Mouse (Mus musculus) testis, adult 2 months (tissue): Measurements from ENCODE around the gene Plppr4. TPM values are rescaled to one million over a fixed set of nuclear protein-coding genes. Genes with fewer than 3 reads are reported as not detected.

Source experiments
- H3K27ac ChIP-seq: fragments of 200-500 bp; 2 replicates; pipeline ENCODE4 v1.5.1; 2012; ENCODE audit warnings: low read depth, low read length; ENCODE audit not compliant: control insufficient read depth, insufficient read depth
- H3K27me3 ChIP-seq: fragments of 200-500 bp; 2 replicates; pipeline ENCODE4 v1.6.1; 2012; ENCODE audit warnings: mild to moderate bottlenecking, low read length, moderate library complexity; ENCODE audit not compliant: control insufficient read depth, insufficient read depth
- H3K36me3 ChIP-seq: fragments of 200-500 bp; 2 replicates; pipeline ENCODE4 v1.6.1; 2012; ENCODE audit warnings: mild to moderate bottlenecking, low read length; ENCODE audit not compliant: control insufficient read depth, insufficient read depth
- H3K4me1 ChIP-seq: fragments of 200-500 bp; 2 replicates; pipeline ENCODE4 v1.6.1; 2012; ENCODE audit warnings: low read length; ENCODE audit not compliant: control insufficient read depth, insufficient read depth
- H3K4me3 ChIP-seq: fragments of 200-500 bp; 2 replicates; pipeline ENCODE4 v1.5.1; 2012; ENCODE audit warnings: low read depth, mild to moderate bottlenecking, low read length, moderate library complexity, mixed read lengths; ENCODE audit not compliant: control insufficient read depth
- CTCF ChIP-seq: fragments of 200-500 bp; IDR thresholded peaks from 2 replicates; pipeline ENCODE4 v1.5.1; 2012; ENCODE audit warnings: low read depth, mild to moderate bottlenecking, inconsistent platforms, low read length, moderate library complexity; ENCODE audit not compliant: control insufficient read depth, insufficient read depth, insufficient replicate concordance
- POLR2A ChIP-seq: fragments of 200-500 bp; IDR thresholded peaks from 2 replicates; pipeline ENCODE4 v1.6.1; 2012; ENCODE audit warnings: low read depth, mild to moderate bottlenecking, inconsistent platforms, low read length, moderate library complexity; ENCODE audit not compliant: control insufficient read depth
- polyA plus RNA-seq: library from polyadenylated mRNA; depleted of rRNA; stranded (reverse); fragments of >200 nt; gene quantifications from 2 replicates; pipeline ENCODE4 v1.2.3, GENCODE M21; 2012

Gene Plppr4
- polyA plus RNA-seq, 1 experiment = 2.0 TPM

- TF ChIP-seq CTCF (no peak), POLR2A (no peak)
- Histone ChIP-seq H3K4me3 (no peak overlapping the region), H3K27me3 (no peaks in the 10 kb centered on the region), H3K4me1 (no peaks in the 10 kb centered on the region), H3K36me3 (no peaks in the 10 kb centered on the region), H3K27ac (no peak overlapping the region)
Observed at GRCm38 (mm10) chr3:117353940-117354339, 6.7 kb downstream of the Plppr4 start.

GRCm38 (mm10) chr3:117346351-117346750, 14.3 kb downstream of the Plppr4 start:
- Histone ChIP-seq H3K27me3 (no peaks in the 10 kb centered on the region), H3K36me3 (no peaks in the 10 kb centered on the region), H3K4me3 (no peak overlapping the region), H3K4me1 (no peaks in the 10 kb centered on the region), H3K27ac (no peak overlapping the region)
- TF ChIP-seq POLR2A = no peak

DNA sequence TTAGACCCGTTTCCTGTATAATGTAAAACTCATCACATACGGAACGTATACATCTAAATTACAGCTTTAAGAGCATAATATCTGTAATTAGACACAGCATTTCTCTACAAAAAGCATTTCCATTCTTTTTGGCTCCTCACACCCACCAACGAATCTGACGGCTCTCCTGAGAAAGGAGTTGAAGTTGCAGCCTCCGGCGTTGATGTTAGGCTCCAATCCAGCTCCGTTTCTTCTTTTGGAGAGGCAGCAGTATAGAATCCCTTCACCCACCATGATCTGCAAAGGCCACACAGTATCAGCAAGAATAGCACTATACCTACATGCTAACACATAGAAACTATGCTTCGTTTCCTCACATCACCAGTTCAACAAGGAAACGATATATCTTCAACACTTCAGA, 29.2 kb downstream of the Plppr4 start:
- Histone ChIP-seq H3K4me3 (no peak overlapping the region), H3K4me1 (no peaks in the 10 kb centered on the region), H3K27me3 (no peaks in the 10 kb centered on the region), H3K27ac (no peak overlapping the region), H3K36me3 (no peaks in the 10 kb centered on the region)
- TF ChIP-seq CTCF (no peak), POLR2A (no peak)

DNA sequence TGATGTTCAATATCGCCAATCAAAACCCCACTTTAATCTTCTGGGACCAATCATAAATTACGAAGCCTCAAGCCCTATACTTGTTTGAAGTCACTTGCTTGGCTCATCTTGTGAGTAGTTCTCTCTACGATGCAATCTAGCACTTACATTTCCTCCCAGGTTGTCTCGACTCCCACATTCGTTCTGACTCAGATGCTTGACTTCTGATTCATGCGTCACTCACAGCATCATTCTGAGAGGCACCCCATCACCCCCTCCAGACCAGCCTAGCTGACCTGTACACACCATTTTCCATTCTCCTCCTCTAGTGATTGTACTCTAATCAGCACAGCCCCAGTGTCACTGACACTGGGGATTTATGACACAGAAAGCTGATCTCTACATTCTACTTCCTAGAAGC, 31.2 kb downstream of the Plppr4 start:
- no peak overlapping the region for H3K4me3 ChIP-seq
- H3K27me3 ChIP-seq = no peaks in the 10 kb centered on the region
- H3K4me1 ChIP-seq = no peaks in the 10 kb centered on the region
- H3K36me3 ChIP-seq = no peaks in the 10 kb centered on the region
- TF ChIP-seq POLR2A (no peak), CTCF (no peak)
- no peak overlapping the region for H3K27ac ChIP-seq

DNA sequence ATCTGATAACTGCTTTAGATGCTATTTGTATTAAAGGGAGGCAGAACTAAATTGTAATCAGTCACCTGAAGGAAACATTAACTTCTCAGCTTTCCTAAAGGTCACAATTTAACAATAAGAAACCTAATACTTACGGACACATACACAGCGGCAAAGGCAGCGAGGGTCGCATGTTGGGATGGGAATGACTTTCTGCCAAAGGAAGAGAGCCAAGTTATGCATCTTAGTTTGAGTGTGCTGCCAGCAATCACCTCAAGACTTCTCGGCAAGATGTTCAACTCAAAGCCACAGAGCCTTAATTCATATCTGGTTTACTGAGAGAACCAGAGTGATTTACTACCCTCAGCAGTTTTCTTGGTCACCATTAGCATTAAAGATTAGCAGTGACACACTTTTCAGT, 34.1 kb downstream of the Plppr4 start:
- Histone ChIP-seq H3K4me3 (no peak overlapping the region), H3K36me3 (no peaks in the 10 kb centered on the region), H3K27ac (no peak overlapping the region), H3K27me3 (no peaks in the 10 kb centered on the region), H3K4me1 (peaks cover 5% of the 10 kb centered on the region)
- TF ChIP-seq POLR2A (no peak), CTCF (no peak)

- no peak overlapping the region for H3K4me3 ChIP-seq
- H3K4me1 ChIP-seq = peaks cover 5% of the 10 kb centered on the region
- H3K27me3 ChIP-seq = no peaks in the 10 kb centered on the region
- H3K36me3 ChIP-seq = no peaks in the 10 kb centered on the region
- TF ChIP-seq CTCF (no peak), POLR2A (no peak)
- H3K27ac ChIP-seq = no peak overlapping the region
Observed at GRCm38 (mm10) chr3:117319671-117320070, 41.0 kb downstream of the Plppr4 start.

DNA sequence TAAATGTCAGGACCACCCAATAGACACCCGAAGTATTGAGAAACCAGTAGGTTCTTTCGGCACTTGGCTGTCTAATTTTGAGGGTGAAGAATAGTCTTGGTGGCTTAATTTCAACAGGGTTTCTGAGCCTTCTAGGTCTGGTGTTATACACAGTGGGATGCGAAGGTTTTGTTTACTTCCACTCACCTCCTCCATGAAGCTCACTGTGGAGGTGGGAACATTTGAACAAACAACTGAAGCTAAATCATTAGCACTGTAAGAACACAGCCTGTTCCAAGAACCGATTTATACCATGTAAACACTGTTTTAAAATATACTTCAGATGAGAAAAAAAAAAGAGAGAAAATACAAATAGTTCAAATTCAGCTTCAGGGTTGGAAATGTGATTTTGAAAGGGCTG, 47.3 kb downstream of the Plppr4 start:
- no peak overlapping the region for H3K4me3 ChIP-seq
- TF ChIP-seq CTCF (no peak), POLR2A (no peak)
- no peak overlapping the region for H3K27ac ChIP-seq
- H3K36me3 ChIP-seq = no peaks in the 10 kb centered on the region
- no peaks in the 10 kb centered on the region for H3K27me3 ChIP-seq
- H3K4me1 ChIP-seq = no peaks in the 10 kb centered on the region

DNA sequence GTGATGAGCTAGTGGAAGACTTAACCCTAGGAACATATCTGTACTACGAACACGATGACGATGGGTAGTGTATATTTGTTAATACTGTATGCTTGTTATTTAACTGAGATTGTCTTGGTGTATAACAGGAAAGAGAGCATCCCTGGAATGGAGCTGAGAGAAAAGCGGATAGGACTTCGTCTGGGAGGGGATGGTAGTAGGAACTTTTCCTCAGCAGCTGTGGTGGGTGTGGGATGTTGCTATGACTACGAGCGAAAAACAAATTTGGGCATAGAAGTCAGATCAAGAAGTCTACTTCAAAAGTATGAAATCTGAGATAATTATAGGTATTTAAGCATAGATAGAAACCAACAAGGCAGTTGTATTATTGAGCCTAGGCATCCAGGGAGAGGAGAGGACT, 48.6 kb downstream of the Plppr4 start:
- Histone ChIP-seq H3K36me3 (no peaks in the 10 kb centered on the region), H3K4me3 (no peak overlapping the region), H3K27ac (no peak overlapping the region), H3K27me3 (no peaks in the 10 kb centered on the region), H3K4me1 (no peaks in the 10 kb centered on the region)
- TF ChIP-seq POLR2A = no peak
- TF ChIP-seq CTCF = no peak
